Mouse (Mus musculus) kidney, postnatal 25 days (tissue): ENCODE measurements at regions not wholly inside any gene's neighbourhood (a gene's known extent, or its start where the extent isn't known, plus 50 kb on each side); places are given as distances from the start of the nearest gene placed in this dataset.
A peak's percentile ranks its signal among the peaks of the same experiment; 100 is the strongest.

Source experiments
- DNase-seq, 2 experiments: peaks; one replicate each; pipeline ENCODE4 v3.0.0; 2021; ENCODE audit warnings: mixed read lengths in 2 of 2

- DNase-seq = no peak
Observed at GRCm38 (mm10) chr13:57282816-57283215, 387.0 kb upstream of the Trpc7 start.

- DNase-seq = no peak
Observed at GRCm38 (mm10) chr13:57281941-57282710, 386.3 kb upstream of the Trpc7 start.

DNA sequence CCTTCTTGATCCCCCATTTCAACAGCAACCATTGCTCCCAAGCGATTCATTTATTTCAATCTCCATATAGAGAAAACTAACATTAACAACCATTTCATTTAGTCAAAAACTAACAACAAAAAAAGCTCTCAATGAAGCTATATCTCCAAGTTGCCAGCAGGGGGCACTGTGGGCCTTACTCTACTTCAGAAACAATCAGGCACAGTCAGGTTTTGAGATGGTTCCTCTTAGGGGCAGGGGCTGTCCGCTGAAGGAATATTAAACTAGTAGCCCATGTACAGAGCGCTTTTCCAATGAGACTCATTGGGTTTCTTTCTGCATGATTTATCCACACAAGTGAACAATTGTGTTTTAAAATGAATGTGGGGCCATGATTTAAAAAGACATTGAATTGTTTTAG, 385.7 kb upstream of the Trpc7 start:
- peak in 1 of 2 experiments; percentile 60 for DNase-seq

GRCm38 (mm10) chr13:57278580-57278979, 382.8 kb upstream of the Trpc7 start:
- DNase-seq = peak in 1 of 2 experiments; percentile 33

DNA sequence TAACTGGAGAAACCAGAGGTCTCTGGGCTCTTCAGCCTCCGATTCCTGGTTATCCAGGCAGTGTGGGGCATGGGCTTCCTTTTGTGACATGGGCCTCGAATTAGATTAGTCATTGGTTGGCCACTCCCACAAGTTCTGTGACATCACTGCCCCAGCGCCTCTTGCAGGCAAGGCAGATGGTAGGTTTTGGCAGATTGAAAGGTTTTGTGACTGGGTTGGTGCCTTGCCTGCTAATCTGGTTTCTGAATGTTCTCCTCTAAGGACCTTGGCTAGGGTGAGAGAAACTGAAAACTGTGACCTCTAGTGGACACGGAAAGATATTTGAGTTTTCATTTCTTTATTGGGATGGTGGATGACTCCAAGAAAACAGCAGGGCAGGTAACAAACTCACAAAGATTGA, 381.3 kb upstream of the Trpc7 start:
- no peak for DNase-seq

- DNase-seq = no peak
Observed at GRCm38 (mm10) chr13:57275871-57276270, 380.1 kb upstream of the Trpc7 start.

DNA sequence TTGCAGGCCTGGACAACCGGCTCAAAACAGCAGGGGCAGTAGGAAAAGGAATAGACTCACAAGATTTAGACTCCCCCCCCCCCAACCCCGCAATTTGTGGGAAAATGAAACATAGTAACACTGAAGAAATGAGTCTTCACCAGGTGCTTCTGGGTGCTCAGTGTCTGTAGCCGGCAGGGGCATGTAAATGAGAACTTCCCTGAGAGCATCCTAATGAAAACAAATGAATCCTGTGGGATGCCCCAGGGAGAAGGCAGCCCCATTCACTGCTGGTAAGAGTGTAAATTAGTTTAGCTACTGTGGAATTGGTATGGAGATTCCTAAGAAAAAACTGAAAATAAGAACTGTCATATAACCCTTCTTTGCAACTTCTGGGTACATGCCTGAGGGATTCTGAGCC, 377.8 kb upstream of the Trpc7 start:
- DNase-seq = no peak

- peak in 1 of 2 experiments; percentile 48 for DNase-seq
Observed at GRCm38 (mm10) chr13:57269614-57270013, 373.8 kb upstream of the Trpc7 start.

DNA sequence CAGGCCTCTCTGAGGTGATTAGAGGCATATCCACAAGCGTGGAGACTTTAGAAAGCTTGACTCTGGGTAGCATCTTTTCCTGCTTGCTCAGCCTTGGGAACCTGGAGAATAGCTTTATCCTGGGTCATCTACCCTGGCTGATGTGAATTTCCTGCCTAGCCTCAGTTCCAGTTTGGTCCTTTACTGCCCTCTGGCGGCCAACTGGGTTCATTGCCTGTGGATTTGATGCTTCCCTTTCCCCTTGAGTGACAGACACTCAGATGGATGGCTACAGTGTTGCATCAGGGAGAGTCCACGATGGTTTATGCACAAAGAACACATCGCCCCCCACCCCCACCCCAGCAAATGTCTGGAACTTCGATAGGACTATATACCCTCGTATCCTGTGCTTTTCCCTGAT, 364.1 kb upstream of the Trpc7 start:
- peak; percentile 69 to 81 for DNase-seq

DNA sequence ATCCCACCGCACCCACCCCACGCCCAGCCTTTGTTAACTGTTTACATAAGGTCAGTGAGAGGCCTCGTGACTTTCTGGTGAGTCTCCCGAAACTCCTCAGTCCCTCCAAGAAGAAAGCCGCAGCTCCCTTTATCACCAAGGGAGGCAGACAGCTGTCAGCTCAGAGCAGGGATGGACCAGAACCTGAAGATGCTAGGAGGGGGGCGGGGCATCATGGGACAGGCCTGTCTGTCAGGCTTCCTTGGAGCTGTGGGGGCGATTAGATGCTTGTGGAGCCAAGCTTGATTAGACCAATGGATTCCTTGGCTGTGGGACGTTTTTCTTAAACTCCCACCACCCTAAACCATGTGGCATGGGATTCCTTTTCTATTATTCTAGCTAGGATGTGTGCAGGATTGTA, 363.7 kb upstream of the Trpc7 start:
- DNase-seq = no peak

GRCm38 (mm10) chr13:57255920-57256319, 360.1 kb upstream of the Trpc7 start:
- no peak for DNase-seq

- no peak for DNase-seq
Observed at GRCm38 (mm10) chr13:57249851-57250250, 354.1 kb upstream of the Trpc7 start.

DNA sequence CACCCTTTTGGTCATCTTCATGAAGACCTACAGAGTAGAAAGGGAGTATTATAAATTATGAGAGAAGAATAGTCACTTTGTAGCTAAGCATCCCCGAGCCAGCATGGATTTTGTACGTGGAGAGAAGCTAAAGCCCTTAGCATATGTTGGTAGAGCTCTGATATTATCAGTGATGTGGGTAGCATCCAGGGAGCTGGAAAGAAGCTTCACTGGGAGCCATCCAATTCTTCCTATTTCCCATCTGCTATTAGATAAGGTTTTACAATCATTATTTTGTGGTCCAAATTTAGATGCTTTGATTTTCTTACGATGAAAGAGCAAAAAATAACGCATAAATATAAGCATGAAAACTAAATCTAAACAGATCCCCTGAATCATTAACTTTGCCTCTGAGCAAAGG, 353.6 kb upstream of the Trpc7 start:
- no peak for DNase-seq

DNA sequence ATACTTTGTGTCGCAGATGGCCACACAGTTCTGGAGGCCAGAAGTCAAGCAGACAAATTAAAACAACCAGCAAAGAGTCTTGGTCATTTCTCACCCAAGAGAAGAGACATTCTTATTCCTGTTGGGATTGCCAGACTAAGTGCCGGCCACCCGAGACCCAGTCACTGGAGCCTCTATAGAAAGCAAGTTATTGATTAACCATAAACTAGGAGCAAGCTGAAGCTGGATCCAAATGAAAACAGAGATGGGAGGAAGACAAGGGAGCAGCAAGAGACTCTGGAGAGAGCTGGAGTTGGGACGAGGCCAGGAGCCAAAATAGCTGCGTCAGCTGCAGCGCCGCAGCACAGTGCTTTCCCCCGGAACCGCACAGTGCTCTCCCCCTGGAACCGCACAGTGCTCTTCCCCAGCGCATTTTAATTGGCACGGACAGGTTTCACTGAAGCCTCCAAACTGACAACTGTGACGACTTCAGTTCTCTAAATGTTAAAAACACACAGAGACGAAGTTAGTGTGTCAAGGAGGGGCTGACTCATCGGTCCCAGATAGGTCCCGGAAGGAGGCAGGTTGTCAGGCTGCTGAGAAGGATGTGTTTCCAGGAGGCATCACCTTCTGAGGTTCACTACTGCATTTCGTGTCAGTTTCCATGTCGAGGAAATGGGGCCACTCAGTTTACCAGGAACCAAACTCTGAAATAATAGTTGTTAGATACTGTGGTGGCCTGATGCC, 350.6 kb upstream of the Trpc7 start:
- DNase-seq = peak; percentile 60 to 62

DNA sequence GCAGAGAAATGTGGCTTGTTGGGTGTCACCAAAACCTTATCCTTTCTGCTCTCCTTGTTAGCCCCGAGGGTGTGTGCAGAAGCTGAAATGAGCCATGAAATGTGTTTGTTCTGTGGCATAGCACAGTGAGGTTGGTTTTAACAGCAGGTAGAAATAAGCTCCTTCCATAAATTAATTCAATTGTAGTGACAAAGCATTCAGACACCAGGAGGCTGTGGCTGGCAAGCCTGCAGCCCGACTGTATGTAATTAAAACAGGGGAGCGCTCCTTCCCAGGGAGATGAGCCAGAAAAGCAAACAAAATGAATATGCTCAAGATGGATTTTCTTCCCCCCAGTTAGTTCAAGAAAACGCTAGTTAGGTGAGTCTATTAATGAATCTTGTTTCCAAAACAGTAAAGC, 341.1 kb upstream of the Trpc7 start:
- no peak for DNase-seq

DNA sequence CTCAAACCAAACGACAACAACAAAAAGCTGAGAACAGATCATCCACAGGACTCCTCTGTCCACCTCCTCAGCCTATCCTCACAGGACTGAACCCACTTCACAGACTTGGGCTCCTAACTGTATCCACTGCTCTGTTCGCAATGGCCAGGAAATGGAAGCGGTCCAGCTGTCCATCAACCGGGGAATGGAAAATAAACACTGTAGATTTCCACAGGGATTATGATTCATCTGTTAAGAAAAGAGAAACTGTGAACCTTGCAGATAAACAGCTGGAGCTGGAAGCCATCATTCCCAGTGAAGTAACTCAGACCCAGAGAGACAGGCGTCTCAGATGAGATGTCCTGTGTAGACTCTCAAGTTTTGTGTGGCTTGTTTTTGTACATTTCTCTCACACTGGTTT, 340.4 kb upstream of the Trpc7 start:
- DNase-seq = no peak

DNA sequence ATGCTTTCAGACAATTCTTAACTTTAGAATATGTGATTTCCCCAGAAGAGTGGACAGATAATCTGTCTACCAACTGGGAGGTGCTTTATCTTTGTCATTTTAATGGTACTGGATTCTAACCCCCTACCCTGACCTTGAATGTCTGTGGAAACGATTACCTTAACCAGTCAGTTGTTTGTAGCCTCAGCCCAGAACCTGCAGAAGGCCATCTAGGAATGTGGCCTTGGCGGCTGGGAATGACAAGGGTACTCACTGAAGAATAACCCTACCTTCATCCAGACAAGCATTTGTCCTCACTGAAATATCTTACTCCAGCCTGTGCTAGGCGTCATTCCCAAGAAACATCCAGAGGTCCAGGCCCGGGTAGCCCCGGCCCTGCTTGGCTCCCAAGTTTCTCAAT, 337.1 kb upstream of the Trpc7 start:
- DNase-seq = no peak

DNA sequence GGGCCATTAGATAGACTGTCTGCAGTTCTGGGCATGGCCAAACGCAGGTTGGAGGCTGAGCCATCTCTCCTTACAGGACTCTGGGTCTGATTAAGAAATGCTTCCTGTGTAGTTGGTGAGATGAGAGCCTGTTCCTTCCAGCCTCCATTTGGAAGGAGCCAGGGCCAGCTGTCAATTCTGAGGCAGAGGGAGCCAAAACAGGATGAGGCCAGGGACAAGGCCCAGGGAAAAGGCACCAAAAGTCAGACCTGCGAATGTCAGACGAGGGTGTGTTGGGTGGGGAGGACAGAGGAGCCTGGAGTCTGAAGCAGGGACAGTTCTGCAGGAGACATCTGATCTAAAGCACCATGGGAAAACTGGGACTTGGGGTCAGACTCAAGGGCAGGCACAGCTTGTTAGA, 335.9 kb upstream of the Trpc7 start:
- no peak for DNase-seq

- no peak for DNase-seq
Observed at GRCm38 (mm10) chr13:57230253-57230652, 334.5 kb upstream of the Trpc7 start.

GRCm38 (mm10) chr13:57221092-57221491, 325.3 kb upstream of the Trpc7 start:
- DNase-seq = no peak

DNA sequence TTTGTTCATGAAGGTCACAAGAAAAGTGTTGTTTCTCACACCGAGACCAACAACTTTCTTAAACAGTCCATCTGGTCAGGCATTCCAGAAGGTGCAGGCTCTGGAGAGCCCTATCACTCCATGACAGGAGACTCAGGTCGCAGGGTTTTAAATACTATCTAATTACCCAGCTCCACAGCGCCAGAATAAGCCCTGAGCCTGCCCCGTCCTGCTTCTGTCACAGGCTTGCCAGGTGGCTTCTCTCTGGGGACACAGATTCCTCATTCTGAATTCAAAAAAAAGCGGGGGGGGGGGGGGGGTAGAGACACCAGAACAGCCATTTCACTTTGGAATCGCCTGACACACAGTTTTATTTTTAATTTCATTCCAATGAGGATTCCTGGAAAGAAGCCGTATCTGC, 320.4 kb upstream of the Trpc7 start:
- DNase-seq = no peak

GRCm38 (mm10) chr13:57212251-57212650, 316.5 kb upstream of the Trpc7 start:
- DNase-seq = no peak

DNA sequence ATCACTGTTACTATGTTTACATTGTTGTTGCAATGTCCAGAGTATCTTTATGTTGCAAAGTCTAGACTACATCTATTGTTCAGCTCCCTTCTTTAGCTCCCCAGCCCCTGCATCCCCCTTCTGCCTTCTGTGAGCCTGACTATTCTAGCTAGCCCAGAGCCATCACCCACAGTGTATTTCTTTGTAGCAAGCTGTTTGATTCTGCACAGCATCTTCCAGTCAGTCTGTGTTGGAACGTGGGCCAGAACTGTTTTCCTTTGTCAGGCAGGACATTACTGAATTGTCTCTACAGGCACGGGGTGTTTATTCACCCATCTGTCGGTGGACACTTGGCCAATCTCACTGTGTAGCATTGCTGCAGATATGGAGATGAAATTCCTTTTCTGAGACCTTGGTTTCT, 295.4 kb upstream of the Trpc7 start:
- DNase-seq = no peak

DNA sequence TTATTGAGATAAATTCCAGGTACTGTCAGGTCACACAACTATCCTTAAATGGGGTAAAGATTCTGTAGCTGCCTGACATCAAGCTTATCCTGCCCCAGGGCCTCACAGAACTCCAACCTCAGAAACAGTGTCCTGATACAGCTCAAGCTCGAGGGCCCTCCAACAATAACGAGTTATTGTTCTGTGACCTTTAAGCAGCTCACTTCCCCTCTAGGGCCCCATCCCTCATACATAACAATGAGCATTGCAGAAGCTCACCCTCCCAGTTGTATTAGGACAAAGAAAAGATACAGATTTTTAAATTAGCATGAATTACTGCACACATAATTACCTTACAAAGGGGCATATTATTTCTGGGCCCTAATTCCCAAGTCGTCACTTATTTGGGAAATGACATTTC, 293.5 kb upstream of the Trpc7 start:
- no peak for DNase-seq

GRCm38 (mm10) chr13:57186168-57186567, 290.4 kb upstream of the Trpc7 start:
- DNase-seq = peak in 1 of 2 experiments; percentile 39
